ENCODE assay signal across 8 mouse cellular contexts in the genomic region with DNA sequence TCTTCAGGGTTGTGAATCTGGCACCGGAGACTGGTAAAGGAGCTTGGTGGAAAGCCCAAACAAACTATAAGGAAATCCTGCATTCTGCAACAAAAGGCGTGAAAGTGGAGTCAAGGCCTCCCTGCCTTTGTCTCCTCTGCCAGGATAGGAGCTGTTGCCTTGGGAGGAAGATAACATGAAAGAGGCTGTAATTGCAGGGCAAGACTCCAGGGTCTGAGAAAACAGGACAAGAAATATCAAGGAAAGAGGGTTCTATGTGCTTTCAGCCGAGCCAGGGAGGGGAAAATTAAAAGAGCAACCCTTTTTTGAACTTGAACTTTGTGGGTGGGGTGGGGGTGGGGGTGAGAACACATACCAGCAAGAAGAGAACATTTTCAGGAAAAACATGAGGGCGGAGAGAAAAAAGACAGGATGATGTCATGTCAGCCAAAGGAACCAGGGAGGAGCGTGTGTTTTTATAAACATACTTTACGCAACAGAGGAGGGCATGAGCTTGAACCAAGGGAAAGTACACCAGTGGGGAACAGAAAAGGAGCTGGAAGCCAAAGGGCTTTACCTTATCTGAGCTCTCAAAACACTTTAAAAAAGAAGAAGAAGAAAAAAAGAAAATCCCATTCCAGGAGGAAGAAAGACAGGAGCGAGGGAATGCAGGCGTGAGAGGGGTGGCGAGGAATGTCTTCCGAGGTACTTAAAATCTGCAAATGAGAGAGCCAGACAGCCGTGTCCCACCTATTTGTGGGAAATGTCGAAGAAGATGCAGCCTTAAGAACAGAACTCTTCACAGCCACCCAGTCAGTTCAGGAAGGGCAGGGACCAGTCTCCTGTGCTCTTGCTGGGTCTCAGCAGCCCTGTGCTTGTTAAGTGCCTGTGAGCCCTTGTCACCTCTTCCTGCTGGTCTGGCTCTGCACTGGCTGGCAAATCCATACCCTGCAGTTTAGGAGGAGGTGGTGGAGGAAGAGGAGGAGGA.
DNase-seq lines count a peak whose midpoint lies in the region; ATAC-seq lines count a peak whose summit lies in the region.

No protein-coding gene starts in this region.

- H3K9ac ChIP-seq in kidney, embryonic 15.5 days, result peak overlapping the region; percentile 33; the same call in 1 of the 2 replicates

- no peaks in the 10 kb centered on the region for H3K36me3 ChIP-seq in kidney, embryonic 15.5 days

- H3K27me3 ChIP-seq in kidney, embryonic 15.5 days, result no peaks in the 10 kb centered on the region

- peak overlapping the region; percentile 98 for H3K27ac ChIP-seq in kidney, embryonic 15.5 days

- intact Hi-C loops in left cerebral cortex, postnatal 36 days (cut with DNase I), result no loop called here

- DNase-seq in urinary bladder, postnatal 14 days (ENCODE audit: low spot score), result peak; percentile 35
- DNase-seq in urinary bladder, adult 2 months (ENCODE audit: low spot score), result no peak
- DNase-seq in heart, adult 18-20 months, result peak; percentile 73 to 84
- DNase-seq in lung, postnatal 4 days, result peak; percentile 47 to 50
- DNase-seq in cerebellum, adult 9-10 months, result no peak
- DNase-seq in cerebellum, postnatal 10 days, result no peak
- DNase-seq in left cerebral cortex, postnatal 36 days (ENCODE audit: low spot score in 2 of 2), result no peak

- 24% methylated on average over 12 of the region's 12 CpGs for WGBS in kidney, embryonic 15.5 days

- H3K4me1 ChIP-seq in kidney, embryonic 15.5 days, result peaks cover 83% of the 10 kb centered on the region

- no peaks in the 10 kb centered on the region for H3K9me3 ChIP-seq in kidney, embryonic 15.5 days (replicated peaks)

- peak overlapping the region; percentile 11; the same call in 1 of the 2 replicates for H3K4me3 ChIP-seq in kidney, embryonic 15.5 days (replicated peaks)

- peak overlapping the region; percentile 50 for H3K4me2 ChIP-seq in kidney, embryonic 15.5 days

- 0 out of 2 replicates have a peak, but pooled peaks have one; percentile 38 for ATAC-seq in kidney, embryonic 15.5 days (replicated peaks; ENCODE audit: low FRiP score)

Comparison
In these comparisons a context has a peak if more than half of its experiments do, and no peak if none do; other contexts are left out.
1. DNase-seq: peak in urinary bladder, postnatal 14 days (single experiment), heart, adult 18-20 months (2 of 2) and lung, postnatal 4 days (2 of 2); none in urinary bladder, adult 2 months (single experiment), cerebellum, adult 9-10 months (single experiment), cerebellum, postnatal 10 days (0 of 2) and left cerebral cortex, postnatal 36 days (0 of 2).